Mouse (Mus musculus) heart, postnatal 14 days (tissue): ENCODE results near the gene Eml2. TPM values are rescaled to one million over a fixed set of nuclear protein-coding genes. Genes with fewer than 3 reads are reported as not detected.

ENCODE experiments used
- DNase-seq, 2 experiments: peaks; one replicate each; pipeline ENCODE4 v3.0.0; 2021 to 2022
- intact Hi-C: fragments of 180-260 bp; cut with DNase I; formaldehyde crosslinking; loops from one replicate; pipeline ENCODE4 v1.15.1; 2025
- total RNA-seq, 2 experiments: library from RNA; stranded (reverse); gene quantifications; 2 replicates each; pipeline ENCODE4 v1.2.3; 2021

The Eml2 gene
- total RNA-seq, 2 experiments from 2014 or later: 37.9 to 43.0 TPM

- intact Hi-C loops: no loop called here
- no peak for DNase-seq
Observed at GRCm38 (mm10) chr7:19224933-19225332, 48.7 kb downstream of the Eml2 start.

GRCm38 (mm10) chr7:19226817-19227797 lies 50.9 kb downstream of the Eml2 start:
- intact Hi-C loops: no loop called here
- peak; percentile 40 to 49 for DNase-seq

- intact Hi-C loops: no loop called here
- DNase-seq: peak; percentile 98 to 99
Observed at GRCm38 (mm10) chr7:19227883-19228792, 51.9 kb downstream of the Eml2 start, which contains the start of gene Opa3. Gene Opa3 (plus strand): TSS chr7:19228334.

DNA sequence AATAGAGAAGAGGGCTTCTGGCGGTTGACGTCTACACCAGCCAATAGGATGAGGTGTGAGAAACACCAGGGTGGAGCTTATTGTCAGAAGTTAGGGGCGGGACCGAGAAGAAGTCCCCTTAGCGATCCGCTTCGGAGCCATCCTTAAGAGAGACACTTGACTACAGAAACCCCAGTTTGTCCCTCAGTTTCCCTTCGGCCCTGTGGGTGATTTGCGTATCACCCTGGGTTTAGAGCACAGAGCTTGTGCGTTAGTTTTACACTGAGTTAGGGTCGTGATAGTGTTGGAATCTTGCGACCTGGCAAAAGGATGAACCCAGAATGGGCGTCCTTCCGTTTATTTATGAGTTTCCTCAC lies 52.5 kb downstream of the Eml2 start:
- no peak for DNase-seq
- intact Hi-C loops: no loop called here

GRCm38 (mm10) chr7:19229404-19229803 lies 53.2 kb downstream of the Eml2 start:
- intact Hi-C loops: no loop called here
- no peak for DNase-seq

DNA sequence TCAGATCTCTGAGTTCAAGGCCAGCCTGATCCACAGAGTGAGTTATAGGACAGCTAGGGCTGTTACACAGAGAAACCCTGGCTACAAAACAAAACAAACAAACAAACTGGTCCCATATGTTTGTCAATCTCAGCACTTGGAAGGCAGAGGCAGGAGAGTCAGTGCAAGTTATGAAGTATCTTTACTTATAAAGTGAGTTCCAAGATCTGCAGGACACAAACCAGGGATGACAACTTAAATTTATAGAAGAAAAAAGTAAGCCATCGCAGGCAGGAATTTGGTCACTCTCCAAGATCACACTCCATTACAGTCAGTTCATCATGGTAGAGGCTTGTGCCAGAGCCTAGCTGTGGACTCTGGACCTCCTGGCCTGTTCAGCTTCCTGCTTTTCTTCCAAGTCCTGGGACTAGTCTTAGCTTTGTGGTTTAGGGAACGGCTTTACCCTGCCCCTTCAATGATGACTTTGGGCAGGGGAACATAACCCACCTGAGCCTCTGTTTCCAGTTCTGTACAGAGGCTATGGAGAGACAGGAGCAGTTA lies 53.9 kb downstream of the Eml2 start:
- no peak for DNase-seq
- intact Hi-C loops: no loop called here

DNA sequence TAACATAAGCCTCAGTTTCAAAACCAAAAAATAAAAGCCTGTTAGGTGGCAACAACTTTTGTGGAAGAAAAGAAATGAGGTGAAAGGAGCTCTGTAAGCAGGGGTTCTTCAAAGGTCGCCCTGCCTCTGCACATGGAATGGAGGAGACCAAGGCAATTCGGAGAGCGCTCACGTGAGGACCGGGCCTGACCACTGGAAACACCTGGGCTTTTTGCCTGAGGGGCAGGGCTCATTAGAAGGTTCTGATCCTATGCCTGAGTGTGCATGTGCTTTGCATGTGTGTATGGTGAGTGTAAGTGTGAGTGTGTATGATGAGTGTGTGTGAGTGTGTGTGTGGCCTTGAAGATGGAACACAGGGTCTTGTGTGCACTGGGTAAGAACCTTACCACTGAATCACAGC lies 54.7 kb downstream of the Eml2 start:
- intact Hi-C loops: no loop called here
- DNase-seq: no peak

- intact Hi-C loops: no loop called here
- no peak for DNase-seq
Observed at GRCm38 (mm10) chr7:19231849-19232248, 55.6 kb downstream of the Eml2 start.

DNA sequence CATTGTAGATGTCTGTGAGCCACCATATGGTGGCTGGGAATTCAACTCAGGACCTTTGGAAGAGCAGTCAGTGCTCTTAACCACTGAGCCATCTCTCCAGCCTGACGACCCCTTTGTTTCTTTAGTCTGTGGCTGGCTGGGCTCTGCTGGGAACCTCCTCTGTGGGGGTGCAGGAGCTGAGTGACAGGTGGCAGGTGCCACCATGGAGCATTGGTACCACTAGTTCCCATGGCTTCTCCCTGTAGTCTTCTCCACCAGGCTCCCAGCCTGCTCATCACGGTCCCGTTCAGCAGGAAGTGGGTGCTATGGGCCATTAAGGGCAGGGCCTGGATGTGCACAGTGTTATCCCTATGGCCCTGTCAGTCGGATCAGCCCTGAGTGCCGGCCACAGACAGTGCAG lies 58.4 kb downstream of the Eml2 start:
- DNase-seq: no peak
- intact Hi-C loops: no loop called here

GRCm38 (mm10) chr7:19235092-19235671 lies 59.0 kb downstream of the Eml2 start:
- DNase-seq: no peak
- intact Hi-C loops: no loop called here

- peak; percentile 45 to 63 for DNase-seq
- intact Hi-C loops: no loop called here
Observed at GRCm38 (mm10) chr7:19236411-19236810, 60.2 kb downstream of the Eml2 start.

DNA sequence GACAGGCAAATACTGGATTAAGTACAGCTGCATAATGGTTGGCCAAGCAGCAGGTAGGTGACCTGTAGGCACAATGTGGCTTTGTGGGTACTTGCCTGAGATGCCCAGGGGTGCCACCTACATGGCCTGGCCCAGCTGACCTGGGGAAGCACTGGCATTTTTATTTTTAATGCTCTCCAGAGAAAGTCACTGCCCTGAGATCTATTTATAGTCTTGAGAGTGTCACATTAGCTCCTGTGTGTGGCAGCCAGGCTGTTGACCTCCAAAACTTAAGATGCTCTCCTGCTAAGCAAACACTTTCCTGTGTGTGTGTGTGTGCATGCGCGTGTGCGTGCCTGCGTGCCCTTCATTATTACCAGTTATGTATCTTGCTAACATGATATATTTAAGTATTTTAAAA lies 62.1 kb downstream of the Eml2 start:
- no peak for DNase-seq
- intact Hi-C loops: loop anchor here (2.0 kb wide), 1 partner anchor 104 kb away; no protein-coding TSS in a partner anchor

- intact Hi-C loops: loop anchor here (1.0 to 2.0 kb wide), 2 partner anchors 42 to 103 kb away; no protein-coding TSS in a partner anchor
- DNase-seq: peak; percentile 90 to 95
Observed at GRCm38 (mm10) chr7:19239423-19239822, 63.2 kb downstream of the Eml2 start.

DNA sequence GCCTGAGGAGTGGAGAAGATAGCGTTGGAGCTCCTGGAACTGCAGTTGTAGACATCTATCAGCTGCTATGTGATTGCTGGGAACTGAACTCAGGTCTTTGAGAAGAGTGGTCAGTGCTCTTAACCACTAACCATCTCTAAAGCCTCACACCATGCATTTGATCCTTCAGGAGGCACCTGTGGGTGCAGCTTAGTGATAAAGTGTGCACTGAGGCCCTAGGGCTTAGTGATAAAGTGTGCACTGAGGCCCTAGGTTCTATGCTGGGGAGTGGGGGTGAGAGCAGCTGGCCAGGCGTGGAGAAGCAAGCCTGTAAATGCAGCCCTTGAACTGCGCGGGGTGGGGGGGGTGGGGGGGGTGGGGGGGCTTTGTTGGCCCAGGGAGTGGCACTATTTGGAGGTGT lies 63.8 kb downstream of the Eml2 start:
- intact Hi-C loops: loop anchor here (1.0 to 2.0 kb wide), 3 partner anchors 35 to 103 kb away; no protein-coding TSS in a partner anchor
- no peak for DNase-seq

DNA sequence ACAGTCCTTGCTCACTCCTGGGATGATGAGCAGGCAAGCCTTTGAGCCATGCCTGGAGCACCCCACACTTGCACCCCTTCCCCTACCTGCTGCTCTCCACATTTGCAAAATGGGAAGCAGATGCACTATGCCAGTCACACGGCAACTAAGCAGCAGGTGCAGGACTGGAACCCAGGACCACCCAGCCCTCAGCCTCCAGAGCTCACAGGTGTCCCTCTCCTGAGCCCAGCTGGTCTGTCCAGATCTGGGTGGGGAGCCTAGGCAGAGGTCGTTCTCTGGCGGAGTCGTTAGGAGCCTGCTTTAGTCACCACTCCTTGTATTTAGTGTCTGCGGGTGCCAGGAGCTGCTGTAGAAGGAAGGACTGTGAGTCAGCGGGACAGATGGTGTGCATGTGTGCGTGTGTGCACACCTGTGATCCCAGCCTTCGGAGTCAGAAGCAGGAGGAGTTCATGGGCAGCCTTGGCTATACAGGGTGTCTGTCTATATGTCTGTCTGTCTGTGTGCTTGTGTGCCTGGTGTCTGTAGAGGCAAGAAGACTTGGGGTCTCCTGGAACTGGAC lies 64.8 kb downstream of the Eml2 start:
- intact Hi-C loops: loop anchor here (2.0 kb wide), 1 partner anchor 34 kb away; no protein-coding TSS in a partner anchor

DNA sequence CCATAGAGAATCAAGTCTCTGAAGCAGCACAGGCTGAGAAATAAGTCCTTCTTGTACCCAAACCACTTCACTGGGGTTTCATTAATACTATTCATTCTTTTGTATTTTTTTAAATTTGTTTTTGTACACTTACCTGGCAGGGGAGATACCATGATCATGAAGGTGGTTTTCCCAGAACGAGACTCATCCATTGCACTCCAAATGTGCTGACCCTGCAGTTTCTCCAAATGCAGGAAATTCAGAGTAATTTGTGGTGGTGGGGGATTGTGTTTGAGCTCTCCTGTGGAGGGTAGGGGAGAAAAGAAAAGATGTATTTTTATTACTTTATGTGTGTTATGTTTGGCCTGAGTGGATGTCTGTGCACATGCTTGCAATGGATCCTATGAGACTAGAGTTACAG lies 65.8 kb downstream of the Eml2 start:
- intact Hi-C loops: no loop called here
- no peak for DNase-seq

More for the DNA sequence above, 64.8 kb downstream of the Eml2 start:
- DNase-seq: no peak

- no peak for DNase-seq
- intact Hi-C loops: no loop called here
Observed at GRCm38 (mm10) chr7:19243858-19244257, 67.6 kb downstream of the Eml2 start.

GRCm38 (mm10) chr7:19245083-19245482 lies 68.9 kb downstream of the Eml2 start:
- intact Hi-C loops: no loop called here
- DNase-seq: no peak

DNA sequence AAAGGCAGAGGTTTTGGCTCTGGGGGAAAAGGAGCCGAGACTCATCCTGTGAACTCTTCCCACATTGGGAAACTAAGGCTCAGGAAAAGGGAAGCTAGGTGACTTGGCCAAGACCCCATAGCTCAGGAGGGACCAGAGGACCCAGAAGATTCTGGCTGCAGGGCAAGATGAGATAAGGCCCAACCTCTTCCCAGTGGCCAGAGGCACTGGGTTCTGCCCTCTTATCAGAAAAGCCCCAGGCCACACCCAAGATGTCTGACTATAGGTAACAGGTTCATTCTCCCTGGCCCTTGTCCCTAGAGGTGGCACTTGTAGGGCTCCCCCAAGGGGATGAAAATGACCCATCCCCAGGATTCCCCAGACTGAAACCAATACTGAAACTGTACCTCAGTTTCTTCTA lies 70.6 kb downstream of the Eml2 start:
- intact Hi-C loops: no loop called here
- DNase-seq: no peak

DNA sequence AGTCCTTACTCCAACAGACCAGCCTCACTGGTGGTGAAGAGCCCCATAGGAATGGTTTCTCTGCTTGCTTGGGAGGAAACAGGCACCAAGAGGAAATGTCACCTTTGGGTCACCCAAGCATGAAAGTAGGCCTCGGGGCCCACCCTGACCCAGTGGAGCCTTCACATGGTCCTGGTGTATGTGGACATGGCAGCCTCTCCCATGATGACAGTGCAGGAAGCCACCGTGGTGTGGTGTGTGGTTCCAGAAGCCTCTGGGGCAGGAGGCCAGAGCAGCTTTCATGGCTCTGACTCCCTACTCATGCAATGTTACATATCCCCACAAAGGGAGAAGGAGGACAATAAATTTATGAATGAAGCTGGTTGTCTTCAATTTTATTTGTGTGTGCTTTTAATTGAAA lies 71.3 kb downstream of the Eml2 start:
- intact Hi-C loops: no loop called here
- DNase-seq: no peak
